Mouse (Mus musculus): ENCODE measurements around the gene Plxdc1. TPM values are rescaled to one million over a fixed set of nuclear protein-coding genes. Genes with fewer than 3 reads are reported as not detected.

The Plxdc1 gene
- polyA plus RNA-seq, 1 experiment from 2014 or later: 1.8 TPM

DNA sequence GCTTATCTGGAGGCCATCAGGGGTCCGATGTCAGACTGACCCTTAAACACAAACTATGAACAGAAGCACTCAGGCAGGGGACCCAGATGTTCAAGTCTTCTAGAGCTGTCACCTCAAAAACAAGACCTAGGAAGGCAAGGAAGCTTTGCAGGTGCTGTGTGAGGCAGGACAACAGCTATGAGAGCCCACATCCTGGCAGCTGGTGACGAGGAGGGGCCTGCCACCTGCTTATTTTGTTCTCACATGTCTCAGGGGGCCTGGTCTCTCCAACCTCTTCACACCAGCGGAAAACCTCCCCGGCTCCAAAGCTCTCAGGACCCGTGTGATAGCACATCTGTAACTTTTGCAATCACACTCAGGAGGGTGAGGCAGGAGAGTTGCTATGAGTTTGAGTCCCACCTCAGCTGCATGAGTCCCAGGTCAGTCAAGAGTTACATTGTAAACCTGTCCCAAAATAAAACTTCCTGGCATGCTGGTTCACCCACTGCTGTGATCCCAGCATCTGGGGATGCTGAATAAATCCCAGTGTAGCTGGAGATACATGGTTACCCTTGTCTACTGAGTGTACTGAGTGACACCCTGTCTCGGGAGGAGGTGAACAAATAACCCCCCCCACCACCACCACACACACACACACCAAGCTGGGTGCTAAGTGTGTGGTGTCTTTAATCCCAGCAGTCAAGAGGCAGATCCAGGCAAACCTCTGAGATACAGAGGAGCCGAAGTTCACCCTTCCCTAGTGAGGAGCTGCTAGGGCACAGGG, 14.3 kb upstream of the Plxdc1 start:
- ATAC-seq (replicated peaks; ENCODE audit: low FRiP score, low read depth) (no peak), DNase-seq (ENCODE audit: low spot score) (no peak)
- 20% methylated on average over 7 of the region's 7 CpGs for WGBS
- H3K27me3 ChIP-seq (ENCODE audit: insufficient read depth, low read length): 0 out of 2 replicates have a peak, but pooled peaks cover 4% of the 10 kb centered on the region
- H3K4me1 ChIP-seq (replicated peaks; ENCODE audit: insufficient read depth, low read length): peaks cover 11% of the 10 kb centered on the region
- no peaks in the 10 kb centered on the region for H3K36me3 ChIP-seq (ENCODE audit: insufficient read depth, low read length)
- H3K4me2 ChIP-seq (ENCODE audit: low read length): no peak overlapping the region
- no peak overlapping the region for H3K4me3 ChIP-seq (replicated peaks; ENCODE audit: low read depth, low read length)
- no peak for TF ChIP-seq CTCF (IDR thresholded peaks at IDR 0.05; ENCODE audit: low read depth)
- H3K9me3 ChIP-seq (replicated peaks; ENCODE audit: low read length): no peaks in the 10 kb centered on the region
- H3K27ac ChIP-seq: no peak overlapping the region
- no peak overlapping the region for H3K9ac ChIP-seq (ENCODE audit: low read depth, low read length)

DNA sequence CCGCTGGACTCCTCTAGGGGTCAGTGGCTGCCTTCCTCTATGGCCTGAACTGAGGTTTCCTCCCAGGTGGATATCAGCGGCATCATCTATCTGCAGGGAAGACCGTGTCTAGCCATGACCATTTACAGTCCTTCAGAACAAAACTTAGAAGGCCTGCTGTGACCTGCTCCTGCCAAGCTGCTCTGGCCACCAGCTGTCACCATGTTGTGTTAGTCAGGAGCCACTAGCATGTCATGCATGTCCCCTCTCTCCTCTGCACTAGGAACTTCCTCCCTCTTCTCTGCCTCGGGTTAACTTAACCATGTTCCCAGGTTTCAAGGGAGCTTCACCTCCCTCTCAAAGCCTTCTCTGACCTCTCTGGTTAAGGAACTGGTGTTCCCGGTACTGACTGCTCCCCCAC, 13.5 kb upstream of the Plxdc1 start:
- H3K9ac ChIP-seq (ENCODE audit: low read depth, low read length): no peak overlapping the region
- ATAC-seq (replicated peaks; ENCODE audit: low FRiP score, low read depth) (no peak), DNase-seq (ENCODE audit: low spot score) (no peak)
- no peak for TF ChIP-seq CTCF (IDR thresholded peaks at IDR 0.05; ENCODE audit: low read depth)
- H3K4me3 ChIP-seq (replicated peaks; ENCODE audit: low read depth, low read length): no peak overlapping the region
- no peaks in the 10 kb centered on the region for H3K36me3 ChIP-seq (ENCODE audit: insufficient read depth, low read length)
- no peak overlapping the region for H3K27ac ChIP-seq
- H3K9me3 ChIP-seq (replicated peaks; ENCODE audit: low read length): no peaks in the 10 kb centered on the region
- H3K4me1 ChIP-seq (replicated peaks; ENCODE audit: insufficient read depth, low read length): peaks cover 16% of the 10 kb centered on the region
- no peak overlapping the region for H3K4me2 ChIP-seq (ENCODE audit: low read length)
- H3K27me3 ChIP-seq (ENCODE audit: insufficient read depth, low read length): 0 out of 2 replicates have a peak, but pooled peaks cover 4% of the 10 kb centered on the region
- 21% methylated on average over 5 of the region's 5 CpGs for WGBS

DNA sequence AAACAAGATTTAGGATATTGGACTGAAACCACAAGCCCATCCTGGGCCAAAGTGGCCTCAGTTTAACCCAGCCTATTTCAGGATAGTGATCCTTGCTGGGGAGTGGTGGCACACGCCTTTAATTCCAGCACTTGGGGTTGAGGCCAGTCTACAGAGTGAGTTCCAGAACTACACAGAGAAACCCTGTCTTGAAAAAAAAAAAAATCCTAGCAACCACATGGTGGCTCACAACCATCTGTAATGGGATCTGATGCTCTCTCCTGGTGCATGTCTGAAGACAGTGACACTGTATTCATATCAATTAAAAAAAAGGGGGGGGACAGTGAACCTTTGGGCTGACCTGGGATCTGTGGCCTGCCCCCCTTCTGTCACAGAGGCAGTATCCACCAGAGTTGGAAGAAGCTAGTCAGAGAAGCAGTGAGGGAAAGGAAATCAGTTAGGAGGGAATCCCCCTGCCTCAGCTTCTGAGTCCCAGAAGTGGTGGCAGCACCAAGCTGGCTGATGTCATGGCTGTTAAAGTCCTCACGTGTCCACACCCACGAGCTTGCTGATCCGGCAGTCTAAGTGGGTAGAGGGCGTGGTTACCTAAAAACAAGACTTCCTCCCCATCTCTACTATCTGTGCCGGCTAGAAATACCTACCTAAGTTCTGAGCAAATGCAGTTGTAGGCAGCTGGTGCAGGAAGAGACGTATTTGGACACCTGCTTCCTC, 12.8 kb upstream of the Plxdc1 start:
- no peak for TF ChIP-seq CTCF (IDR thresholded peaks at IDR 0.05; ENCODE audit: low read depth)
- no peak for DNase-seq (ENCODE audit: low spot score)

DNA sequence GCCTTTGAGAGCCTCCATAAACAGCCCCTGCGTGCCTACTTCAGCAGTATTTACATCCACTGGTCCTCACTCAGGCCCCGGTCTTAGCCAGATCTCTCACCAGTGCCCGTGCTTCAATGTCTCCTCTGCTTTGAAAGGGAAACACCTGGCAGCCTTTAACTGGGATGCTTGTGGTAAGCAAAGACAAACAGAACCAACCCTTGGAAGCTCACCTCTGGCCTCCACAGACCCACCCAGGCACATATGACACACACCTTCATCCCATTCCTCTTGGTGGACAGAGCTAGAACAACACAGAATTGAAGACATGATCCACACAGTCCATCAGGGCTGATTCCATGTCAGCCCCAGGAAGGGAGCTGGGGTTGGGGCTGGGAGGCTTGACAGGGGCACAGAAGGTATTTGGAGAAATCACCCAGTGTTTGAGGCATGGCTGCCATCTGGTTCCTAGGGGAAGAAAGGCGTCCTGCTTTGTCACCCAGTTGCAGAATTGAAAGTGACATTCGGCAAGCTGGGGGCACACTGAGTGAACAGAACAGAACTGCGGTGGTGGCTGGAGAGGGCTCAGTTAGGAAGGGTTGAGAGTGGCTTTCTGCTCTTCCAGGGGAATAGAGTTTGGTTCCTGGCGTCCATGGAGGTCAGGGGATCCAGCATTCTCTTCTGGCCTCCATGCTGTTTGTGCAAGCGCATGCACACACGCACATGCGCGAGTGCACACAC, 12.0 kb upstream of the Plxdc1 start:
- TF ChIP-seq CTCF (IDR thresholded peaks at IDR 0.05; ENCODE audit: low read depth): no peak
- Histone ChIP-seq H3K27me3 (ENCODE audit: insufficient read depth, low read length) (0 out of 2 replicates have a peak, but pooled peaks cover 4% of the 10 kb centered on the region), H3K4me2 (ENCODE audit: low read length) (no peak overlapping the region), H3K27ac (no peak overlapping the region), H3K9me3 (replicated peaks; ENCODE audit: low read length) (no peaks in the 10 kb centered on the region), H3K4me1 (replicated peaks; ENCODE audit: insufficient read depth, low read length) (peaks cover 13% of the 10 kb centered on the region), H3K9ac (ENCODE audit: low read depth, low read length) (no peak overlapping the region), H3K36me3 (ENCODE audit: insufficient read depth, low read length) (no peaks in the 10 kb centered on the region), H3K4me3 (replicated peaks; ENCODE audit: low read depth, low read length) (no peak overlapping the region)
- DNase-seq (ENCODE audit: low spot score): no peak
- ATAC-seq (replicated peaks; ENCODE audit: low FRiP score, low read depth): no peak
- 79% methylated on average over 11 of the region's 11 CpGs for WGBS

More for the DNA sequence above, 12.8 kb upstream of the Plxdc1 start:
- no peak overlapping the region for H3K27ac ChIP-seq
- ATAC-seq (replicated peaks; ENCODE audit: low FRiP score, low read depth): no peak
- H3K4me2 ChIP-seq (ENCODE audit: low read length): no peak overlapping the region
- H3K27me3 ChIP-seq (ENCODE audit: insufficient read depth, low read length): 0 out of 2 replicates have a peak, but pooled peaks cover 4% of the 10 kb centered on the region
- 41% methylated on average over 7 of the region's 7 CpGs for WGBS
- H3K9me3 ChIP-seq (replicated peaks; ENCODE audit: low read length): no peaks in the 10 kb centered on the region
- H3K9ac ChIP-seq (ENCODE audit: low read depth, low read length): no peak overlapping the region
- no peaks in the 10 kb centered on the region for H3K36me3 ChIP-seq (ENCODE audit: insufficient read depth, low read length)
- H3K4me1 ChIP-seq (replicated peaks; ENCODE audit: insufficient read depth, low read length): peaks cover 16% of the 10 kb centered on the region
- no peak overlapping the region for H3K4me3 ChIP-seq (replicated peaks; ENCODE audit: low read depth, low read length)

DNA sequence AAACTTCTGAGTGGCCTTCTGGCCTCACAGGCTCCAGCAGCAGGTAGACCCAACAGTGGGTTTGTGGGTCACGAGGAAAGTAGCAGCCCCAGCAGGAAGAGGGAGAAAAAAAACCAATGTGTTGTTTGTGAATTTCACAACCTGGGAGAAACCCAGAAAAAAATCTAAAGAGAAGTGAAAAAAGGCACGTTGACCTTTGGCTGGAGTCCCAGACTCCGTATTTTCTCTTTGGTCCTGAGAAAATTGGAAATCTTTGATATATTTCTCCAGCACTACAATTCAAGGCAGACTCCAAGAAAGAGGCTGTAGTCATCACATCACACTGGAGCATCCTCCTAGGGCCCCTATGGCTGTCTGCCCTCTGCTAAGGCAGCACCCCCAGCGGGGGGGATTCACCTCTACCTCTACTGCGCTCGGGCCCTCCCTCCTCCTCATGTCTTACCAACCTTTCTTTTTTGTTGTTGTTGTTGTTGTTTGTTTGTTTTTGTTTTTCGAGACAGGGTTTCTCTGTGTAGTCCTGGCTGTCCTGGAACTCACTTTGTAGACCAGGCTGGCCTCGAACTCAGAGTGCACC, 11.2 kb upstream of the Plxdc1 start:
- 68% methylated on average over 8 of the region's 8 CpGs for WGBS
- DNase-seq (ENCODE audit: low spot score): no peak

DNA sequence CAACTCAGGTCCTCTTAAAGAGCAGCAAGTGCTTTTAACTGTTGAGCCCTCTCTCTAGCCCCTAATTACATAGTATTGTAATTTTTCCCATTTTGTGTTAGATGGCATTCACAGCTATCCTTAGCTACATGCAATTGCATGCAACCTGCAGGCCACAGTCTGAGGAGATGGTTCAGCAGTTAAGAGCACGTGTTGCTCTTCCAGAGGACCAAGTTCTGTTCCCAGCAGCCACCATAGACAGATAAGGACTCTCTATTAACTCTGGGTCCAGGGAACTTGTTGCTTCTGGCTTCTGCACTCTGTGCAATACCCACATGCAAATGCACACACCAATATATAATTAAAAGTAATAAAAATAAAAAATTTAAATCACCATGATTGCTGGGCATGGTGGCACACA, 10.4 kb upstream of the Plxdc1 start:
- no peak overlapping the region for H3K4me3 ChIP-seq (replicated peaks; ENCODE audit: low read depth, low read length)
- H3K36me3 ChIP-seq (ENCODE audit: insufficient read depth, low read length): no peaks in the 10 kb centered on the region
- no peak overlapping the region for H3K4me2 ChIP-seq (ENCODE audit: low read length)
- WGBS: 78% methylated on average over 1 of the region's 1 CpGs
- H3K9me3 ChIP-seq (replicated peaks; ENCODE audit: low read length): no peaks in the 10 kb centered on the region
- H3K27ac ChIP-seq: no peak overlapping the region
- DNase-seq (ENCODE audit: low spot score) (no peak), ATAC-seq (replicated peaks; ENCODE audit: low FRiP score, low read depth) (no peak)
- TF ChIP-seq CTCF (IDR thresholded peaks at IDR 0.05; ENCODE audit: low read depth): no peak
- H3K4me1 ChIP-seq (replicated peaks; ENCODE audit: insufficient read depth, low read length): 0 out of 2 replicates have a peak, but pooled peaks cover 8% of the 10 kb centered on the region
- no peak overlapping the region for H3K9ac ChIP-seq (ENCODE audit: low read depth, low read length)
- H3K27me3 ChIP-seq (ENCODE audit: insufficient read depth, low read length): no peaks in the 10 kb centered on the region

More for the DNA sequence above, 11.2 kb upstream of the Plxdc1 start:
- Histone ChIP-seq H3K27ac (no peak overlapping the region), H3K36me3 (ENCODE audit: insufficient read depth, low read length) (no peaks in the 10 kb centered on the region), H3K9me3 (replicated peaks; ENCODE audit: low read length) (no peaks in the 10 kb centered on the region), H3K27me3 (ENCODE audit: insufficient read depth, low read length) (0 out of 2 replicates have a peak, but pooled peaks cover 4% of the 10 kb centered on the region), H3K4me3 (replicated peaks; ENCODE audit: low read depth, low read length) (no peak overlapping the region), H3K4me1 (replicated peaks; ENCODE audit: insufficient read depth, low read length) (0 out of 2 replicates have a peak, but pooled peaks cover 8% of the 10 kb centered on the region), H3K9ac (ENCODE audit: low read depth, low read length) (no peak overlapping the region), H3K4me2 (ENCODE audit: low read length) (no peak overlapping the region)
- ATAC-seq (replicated peaks; ENCODE audit: low FRiP score, low read depth): no peak
- TF ChIP-seq CTCF (IDR thresholded peaks at IDR 0.05; ENCODE audit: low read depth): no peak
